Mouse (Mus musculus) B cell, adult 2 months (primary cell): ENCODE results near the gene Hic1.

Source experiments
- DNase-seq, 2 experiments: peaks; one replicate each; pipeline ENCODE4 v3.0.0; 2022

The Hic1 gene

GRCm38 (mm10) chr11:75169405-75170080, at the start of gene Hic1:
TSS of gene Hic1 (minus strand) at chr11:75169519.
- DNase-seq, result peak in 1 of 2 experiments; percentile 24

- DNase-seq, result no peak
These were observed 45.0 kb upstream of the Hic1 start for GRCm38 (mm10) chr11:75214081-75214950.

- no peak for DNase-seq
These were observed 44.2 kb upstream of the Hic1 start for GRCm38 (mm10) chr11:75213372-75214080.

- DNase-seq, result no peak
These were observed 43.6 kb upstream of the Hic1 start for GRCm38 (mm10) chr11:75212876-75213275.

- no peak for DNase-seq
These were observed 42.8 kb upstream of the Hic1 start for GRCm38 (mm10) chr11:75212031-75212667.

- DNase-seq, result no peak
These were observed 41.4 kb upstream of the Hic1 start for GRCm38 (mm10) chr11:75210755-75211154.

GRCm38 (mm10) chr11:75210093-75210492, 40.8 kb upstream of the Hic1 start:
- DNase-seq, result no peak

GRCm38 (mm10) chr11:75209363-75209762, 40.0 kb upstream of the Hic1 start:
- no peak for DNase-seq

- DNase-seq, result no peak
These were observed 37.0 kb upstream of the Hic1 start for GRCm38 (mm10) chr11:75206347-75206746.

- DNase-seq, result no peak
These were observed 35.2 kb upstream of the Hic1 start for GRCm38 (mm10) chr11:75204472-75204871.

- no peak for DNase-seq
These were observed 34.6 kb upstream of the Hic1 start for GRCm38 (mm10) chr11:75203926-75204325.

- DNase-seq, result no peak
These were observed 32.4 kb upstream of the Hic1 start for GRCm38 (mm10) chr11:75201721-75202120.

GRCm38 (mm10) chr11:75200935-75201334, 31.6 kb upstream of the Hic1 start:
- no peak for DNase-seq

GRCm38 (mm10) chr11:75199951-75200350, 30.6 kb upstream of the Hic1 start:
- no peak for DNase-seq

- no peak for DNase-seq
These were observed 29.5 kb upstream of the Hic1 start for GRCm38 (mm10) chr11:75198792-75199191.

GRCm38 (mm10) chr11:75197956-75198355, 28.6 kb upstream of the Hic1 start:
- peak; percentile 41 to 53 for DNase-seq

GRCm38 (mm10) chr11:75196131-75196530, 26.8 kb upstream of the Hic1 start:
- no peak for DNase-seq

- DNase-seq, result peak; percentile 66 to 70
These were observed 25.6 kb upstream of the Hic1 start for GRCm38 (mm10) chr11:75194850-75195461.

GRCm38 (mm10) chr11:75194121-75194849, 25.0 kb upstream of the Hic1 start:
- DNase-seq, result peak; percentile 38 to 49

- DNase-seq, result peak; percentile 56 to 59
These were observed 24.1 kb upstream of the Hic1 start, which contains the start of gene Rtn4rl1 for GRCm38 (mm10) chr11:75193256-75194071. TSS of gene Rtn4rl1 (plus strand) at chr11:75193783.
